Mouse (Mus musculus) forebrain, embryonic 13.5 days (tissue): ENCODE results near the gene Slc41a3. TPM values are rescaled to one million over a fixed set of nuclear protein-coding genes. Genes with fewer than 3 reads are reported as not detected.

Experiments
- ATAC-seq: fragments of 200-750 bp; cut with Nextera tagmentation; 2 replicates; pipeline ENCODE4 v1.8.0; 2017
- H3K27ac ChIP-seq: fragments of 300-500 bp; sonication (generic); 2 replicates; pipeline ENCODE4 v1.5.1; 2015; ENCODE audit warnings: inconsistent platforms, mild to moderate bottlenecking, moderate library complexity
- H3K27me3 ChIP-seq: fragments of 300-500 bp; sonication (generic); 2 replicates; pipeline ENCODE4 v1.6.1; 2015; ENCODE audit warnings: mild to moderate bottlenecking, inconsistent platforms
- H3K36me3 ChIP-seq: fragments of 300-500 bp; sonication (generic); 2 replicates; pipeline ENCODE4 v1.6.1; 2015; ENCODE audit warnings: mild to moderate bottlenecking, inconsistent platforms; ENCODE audit not compliant: poor library complexity, severe bottlenecking
- H3K4me1 ChIP-seq: fragments of 300-500 bp; sonication (generic); 2 replicates; pipeline ENCODE4 v1.6.1; 2015; ENCODE audit warnings: inconsistent platforms
- H3K4me2 ChIP-seq: fragments of 300-500 bp; sonication (generic); 2 replicates; pipeline ENCODE4 v1.6.1; 2015; ENCODE audit warnings: inconsistent platforms, mild to moderate bottlenecking, moderate library complexity
- H3K4me3 ChIP-seq: fragments of 300-500 bp; sonication (generic); 2 replicates; pipeline ENCODE4 v1.5.1; 2015; ENCODE audit warnings: mild to moderate bottlenecking, inconsistent platforms
- H3K9ac ChIP-seq: fragments of 300-500 bp; sonication (generic); 2 replicates; pipeline ENCODE4 v1.6.1; 2015; ENCODE audit warnings: mild to moderate bottlenecking, inconsistent platforms
- H3K9me3 ChIP-seq: fragments of 300-500 bp; sonication (generic); replicated peaks from 2 replicates; pipeline ENCODE4 v1.6.1; 2016; ENCODE audit warnings: inconsistent platforms
- WGBS: fragments of 180-500 bp; shearing (Covaris S2); methylation state at CpG from one replicate; pipeline ENCODE4 v1.1.7; 2015; 5-methylcytosine and 5-hydroxymethylcytosine counted together
- polyA plus RNA-seq: library from polyadenylated mRNA; unstranded; fragments of >200 nt; fragmentation: Nextera tagmentation; extraction: Ambion mirVana; gene quantifications from 2 replicates; pipeline ENCODE4 v1.2.1, GENCODE M21; 2015

Gene Slc41a3
- polyA plus RNA-seq, 1 experiment from 2014 or later, result 1.7 TPM

DNA sequence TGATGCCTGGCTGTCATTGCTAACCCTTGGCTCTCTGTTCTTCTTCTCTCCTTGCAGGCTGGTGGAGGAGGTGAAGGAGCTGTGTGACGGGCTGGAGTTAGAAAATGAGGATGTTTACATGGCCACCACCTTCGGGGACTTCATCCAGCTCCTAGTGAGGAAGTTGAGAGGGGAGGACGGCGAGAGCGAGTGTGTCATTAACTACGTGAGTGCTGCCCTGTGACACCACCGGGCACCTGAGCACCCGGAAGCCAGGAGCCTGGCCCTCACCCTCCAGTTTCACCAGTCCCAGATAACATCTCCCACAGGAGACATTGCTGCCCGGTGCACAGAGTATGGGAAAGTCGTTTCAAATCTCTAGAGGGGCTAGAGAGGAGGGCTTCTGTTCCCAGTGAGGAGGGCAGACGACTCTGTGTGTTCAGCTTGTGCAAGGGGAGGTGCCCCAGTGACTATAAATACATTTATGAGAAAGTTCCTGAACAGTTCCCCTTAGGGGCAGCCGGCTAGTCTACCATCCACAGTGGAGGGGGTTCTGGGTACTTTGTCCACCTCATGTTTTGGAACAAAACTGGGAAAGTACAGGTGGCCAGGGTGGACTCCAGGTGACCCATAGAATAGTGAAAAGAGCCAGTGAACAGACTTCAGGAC, 34.7 kb upstream of the Slc41a3 start:
- H3K9me3 ChIP-seq, result no peaks in the 10 kb centered on the region
- no peak overlapping the region for H3K27ac ChIP-seq
- ATAC-seq, result no peak
- H3K4me2 ChIP-seq, result no peak overlapping the region
- no peaks in the 10 kb centered on the region for H3K4me1 ChIP-seq
- H3K9ac ChIP-seq, result no peak overlapping the region
- no peak overlapping the region for H3K4me3 ChIP-seq
- no peaks in the 10 kb centered on the region for H3K27me3 ChIP-seq
- WGBS, result 83% methylated on average over 12 of the region's 12 CpGs
- H3K36me3 ChIP-seq, result no peaks in the 10 kb centered on the region

DNA sequence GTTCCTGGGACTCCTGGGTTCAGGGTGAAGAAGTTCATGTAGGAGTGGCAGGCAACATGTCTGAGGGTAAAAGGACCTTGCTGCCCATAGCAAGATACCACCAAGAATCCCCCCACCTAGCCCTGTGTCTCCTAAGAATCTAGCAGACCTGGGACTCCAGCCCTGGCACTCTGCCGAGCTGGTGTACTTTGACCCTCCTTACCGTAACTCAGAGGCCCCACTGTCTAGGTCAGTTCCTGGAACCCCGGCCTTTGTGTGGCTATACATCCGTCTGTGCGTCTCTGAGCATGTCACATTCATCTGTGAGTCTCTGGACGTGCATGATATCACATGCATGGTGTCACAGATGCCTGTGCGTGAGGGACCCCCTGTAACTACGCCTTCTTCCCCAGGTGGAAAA, 34.1 kb upstream of the Slc41a3 start:
- H3K4me1 ChIP-seq, result no peaks in the 10 kb centered on the region
- H3K4me3 ChIP-seq, result no peak overlapping the region
- H3K36me3 ChIP-seq, result no peaks in the 10 kb centered on the region
- no peaks in the 10 kb centered on the region for H3K27me3 ChIP-seq
- 87% methylated on average over 8 of the region's 8 CpGs for WGBS
- H3K27ac ChIP-seq, result no peak overlapping the region
- H3K9ac ChIP-seq, result no peak overlapping the region
- H3K9me3 ChIP-seq, result no peaks in the 10 kb centered on the region
- no peak overlapping the region for H3K4me2 ChIP-seq
- no peak for ATAC-seq

DNA sequence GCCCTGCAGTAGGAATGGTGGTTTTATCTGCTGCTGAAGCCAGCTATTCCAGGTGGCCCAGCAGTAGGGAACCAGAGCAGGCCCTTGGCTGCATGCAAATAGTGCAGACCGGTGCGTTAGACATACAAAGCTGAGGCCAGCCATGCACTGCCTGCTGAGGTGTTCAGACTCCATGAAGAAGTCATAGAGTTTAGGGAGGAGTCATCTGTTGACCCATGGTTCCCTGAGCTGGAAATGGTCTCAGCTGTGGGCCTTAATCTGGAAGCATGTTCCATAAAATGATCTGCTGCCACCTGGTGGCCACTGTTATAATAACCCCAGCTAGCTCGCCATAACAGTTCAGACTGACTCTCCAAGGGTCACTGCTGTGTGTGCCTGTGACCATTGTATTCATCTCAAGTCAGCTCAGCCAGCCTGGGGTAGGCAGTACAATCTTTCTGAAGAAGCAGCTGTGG, 29.2 kb upstream of the Slc41a3 start:
- 36% methylated on average over 3 of the region's 3 CpGs for WGBS
- no peak overlapping the region for H3K27ac ChIP-seq

DNA sequence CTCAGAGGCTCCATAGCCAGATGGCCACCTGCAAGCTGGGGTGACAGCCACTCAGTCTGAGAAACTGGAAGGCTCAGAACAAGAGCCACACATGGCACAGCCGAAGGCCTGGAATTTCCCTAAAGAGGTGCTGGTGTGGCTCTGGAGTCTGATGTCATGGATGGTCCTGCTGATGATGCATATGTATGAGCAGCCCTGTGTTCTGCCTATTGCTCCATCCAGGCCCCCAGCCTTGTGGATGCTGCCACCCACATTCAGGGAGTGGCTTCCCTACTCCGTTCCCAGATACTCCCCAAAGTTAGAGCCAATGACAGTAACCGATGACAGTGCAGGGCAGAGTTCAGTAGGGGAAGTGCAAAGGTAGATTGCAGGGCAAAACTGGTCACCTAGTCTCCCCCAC, 26.4 kb upstream of the Slc41a3 start:
- Histone ChIP-seq H3K9ac (no peak overlapping the region), H3K36me3 (no peaks in the 10 kb centered on the region), H3K27ac (no peak overlapping the region), H3K27me3 (no peaks in the 10 kb centered on the region), H3K4me2 (no peak overlapping the region), H3K9me3 (no peaks in the 10 kb centered on the region), H3K4me1 (peaks cover 12% of the 10 kb centered on the region; the same call in 1 of the 2 replicates), H3K4me3 (no peak overlapping the region)
- WGBS, result 42% methylated on average over 3 of the region's 3 CpGs
- ATAC-seq, result peak; percentile 59

More for the DNA sequence above, 29.2 kb upstream of the Slc41a3 start:
- Histone ChIP-seq H3K27me3 (no peaks in the 10 kb centered on the region), H3K4me2 (no peak overlapping the region), H3K9me3 (no peaks in the 10 kb centered on the region), H3K36me3 (no peaks in the 10 kb centered on the region), H3K4me1 (peaks cover 12% of the 10 kb centered on the region; the same call in 1 of the 2 replicates), H3K9ac (no peak overlapping the region), H3K4me3 (no peak overlapping the region)
- peak; percentile 64 for ATAC-seq

DNA sequence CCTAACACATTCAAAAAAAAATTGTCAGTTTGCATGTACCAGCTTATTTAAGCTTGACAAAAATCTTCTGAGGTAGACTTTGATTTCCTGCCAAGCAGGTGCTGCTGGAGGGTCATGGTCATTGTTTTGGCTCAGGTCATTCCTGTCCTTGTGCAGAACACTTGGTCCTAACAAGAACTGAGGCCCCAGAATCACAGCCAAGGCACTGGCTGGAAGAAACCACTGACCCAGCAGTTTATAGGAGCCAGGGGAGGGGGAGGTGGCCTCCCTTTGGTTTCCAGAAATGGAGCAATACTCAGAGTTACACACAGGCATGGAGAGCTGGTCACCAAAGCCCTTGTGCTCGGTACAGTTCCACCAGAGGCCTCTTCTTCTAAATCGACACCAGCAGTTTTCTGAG, 22.2 kb upstream of the Slc41a3 start:
- Histone ChIP-seq H3K9me3 (no peaks in the 10 kb centered on the region), H3K36me3 (no peaks in the 10 kb centered on the region), H3K27ac (no peak overlapping the region), H3K4me2 (no peak overlapping the region), H3K4me3 (no peak overlapping the region), H3K27me3 (no peaks in the 10 kb centered on the region), H3K9ac (no peak overlapping the region), H3K4me1 (peaks cover 11% of the 10 kb centered on the region; the same call in 1 of the 2 replicates)
- WGBS, result 86% methylated on average over 2 of the region's 2 CpGs
- no peak for ATAC-seq

DNA sequence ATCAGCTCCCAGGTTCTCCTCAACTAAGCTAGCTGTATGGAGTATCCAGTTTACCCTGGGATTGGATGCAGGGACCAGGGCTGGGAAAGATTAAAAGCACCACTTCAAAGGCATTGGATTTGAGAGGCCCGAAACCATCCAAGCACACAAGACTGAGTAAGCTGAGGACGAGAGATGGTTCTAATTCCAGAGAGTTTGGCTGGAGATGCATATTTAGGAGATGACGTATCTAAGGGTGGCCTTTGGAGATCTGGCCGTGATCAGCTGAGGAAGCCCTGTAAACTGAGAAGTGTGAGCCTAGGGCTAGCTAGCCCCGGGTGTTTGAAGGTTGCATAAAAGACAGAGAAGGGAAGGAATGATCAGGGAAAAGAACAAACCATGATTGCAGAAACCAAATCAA, 16.4 kb upstream of the Slc41a3 start:
- Histone ChIP-seq H3K4me2 (no peak overlapping the region), H3K9me3 (no peaks in the 10 kb centered on the region), H3K27ac (no peak overlapping the region), H3K36me3 (no peaks in the 10 kb centered on the region), H3K27me3 (no peaks in the 10 kb centered on the region), H3K4me1 (no peaks in the 10 kb centered on the region), H3K9ac (no peak overlapping the region), H3K4me3 (no peak overlapping the region)
- ATAC-seq, result no peak
- 73% methylated on average over 5 of the region's 5 CpGs for WGBS

DNA sequence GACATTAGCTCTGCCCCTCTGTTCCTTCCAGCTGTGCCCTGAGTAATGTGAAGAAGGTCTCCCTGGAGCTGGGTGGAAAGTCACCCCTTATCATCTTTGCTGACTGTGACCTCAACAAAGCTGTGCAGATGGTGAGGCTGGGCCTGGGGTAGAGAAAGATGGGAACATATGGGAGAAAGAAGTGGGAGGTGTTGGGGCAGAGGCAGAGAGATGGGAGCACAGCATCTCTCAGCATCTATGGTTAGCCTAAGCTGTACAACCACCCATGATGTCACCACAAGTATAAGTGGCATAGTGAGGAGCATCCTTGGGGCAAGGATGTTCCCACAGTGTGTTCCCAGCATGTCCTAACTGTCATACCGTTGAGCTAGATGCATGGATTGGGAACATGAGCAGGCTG, 13.8 kb upstream of the Slc41a3 start:
- H3K4me2 ChIP-seq, result no peak overlapping the region
- no peak overlapping the region for H3K4me3 ChIP-seq
- no peaks in the 10 kb centered on the region; the same call in 1 of the 2 replicates for H3K9me3 ChIP-seq
- no peaks in the 10 kb centered on the region for H3K36me3 ChIP-seq
- no peak overlapping the region for H3K27ac ChIP-seq
- H3K4me1 ChIP-seq, result no peaks in the 10 kb centered on the region
- no peak overlapping the region for H3K9ac ChIP-seq
- no peaks in the 10 kb centered on the region for H3K27me3 ChIP-seq
- ATAC-seq, result no peak
- 80% methylated on average over 1 of the region's 1 CpGs for WGBS

DNA sequence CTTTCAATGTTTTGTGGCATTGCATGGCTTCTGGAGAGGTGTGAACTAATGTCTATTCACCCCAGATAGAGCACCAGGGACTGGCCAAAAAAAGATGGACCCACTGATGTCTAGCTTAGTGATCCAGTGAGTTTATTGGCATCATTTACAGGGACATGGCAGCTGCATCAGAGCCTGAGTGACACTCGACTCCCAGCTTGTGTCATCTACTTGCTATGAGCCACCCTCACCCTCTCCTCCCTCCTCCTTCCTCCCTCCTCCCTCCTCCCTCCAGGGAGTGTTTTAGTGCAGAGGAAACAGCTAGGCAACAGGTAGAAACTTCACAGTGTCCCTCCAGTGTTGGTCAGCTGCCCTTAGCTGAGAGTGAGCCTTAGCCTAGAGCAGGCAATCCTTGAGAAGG, 9.6 kb upstream of the Slc41a3 start:
- Histone ChIP-seq H3K9ac (no peak overlapping the region), H3K27me3 (no peaks in the 10 kb centered on the region), H3K4me1 (no peaks in the 10 kb centered on the region), H3K27ac (no peak overlapping the region), H3K4me3 (no peak overlapping the region), H3K4me2 (no peak overlapping the region), H3K9me3 (no peaks in the 10 kb centered on the region; the same call in 1 of the 2 replicates), H3K36me3 (no peaks in the 10 kb centered on the region)
- 73% methylated on average over 1 of the region's 1 CpGs for WGBS
- ATAC-seq, result no peak

DNA sequence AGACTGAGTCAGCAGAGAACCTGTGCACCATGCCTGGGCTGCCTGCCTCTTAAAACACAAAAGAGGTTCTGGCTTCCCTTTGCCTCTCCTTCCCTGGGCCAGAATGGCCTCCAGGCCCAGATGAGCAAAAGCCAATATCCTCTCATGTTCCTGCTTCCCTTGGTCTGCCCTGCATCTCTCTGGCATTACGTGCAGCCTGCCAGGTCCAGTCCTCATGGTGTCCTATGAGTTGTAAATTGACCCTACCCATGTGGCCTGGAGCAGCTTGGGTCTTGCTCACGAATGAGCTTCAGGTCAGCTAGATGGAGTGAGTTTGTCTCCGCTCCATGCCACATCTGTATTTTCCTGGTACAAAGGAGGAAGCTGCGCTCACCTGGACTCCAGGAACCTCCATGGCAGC, 7.5 kb upstream of the Slc41a3 start:
- no peaks in the 10 kb centered on the region; the same call in 1 of the 2 replicates for H3K9me3 ChIP-seq
- ATAC-seq, result no peak

DNA sequence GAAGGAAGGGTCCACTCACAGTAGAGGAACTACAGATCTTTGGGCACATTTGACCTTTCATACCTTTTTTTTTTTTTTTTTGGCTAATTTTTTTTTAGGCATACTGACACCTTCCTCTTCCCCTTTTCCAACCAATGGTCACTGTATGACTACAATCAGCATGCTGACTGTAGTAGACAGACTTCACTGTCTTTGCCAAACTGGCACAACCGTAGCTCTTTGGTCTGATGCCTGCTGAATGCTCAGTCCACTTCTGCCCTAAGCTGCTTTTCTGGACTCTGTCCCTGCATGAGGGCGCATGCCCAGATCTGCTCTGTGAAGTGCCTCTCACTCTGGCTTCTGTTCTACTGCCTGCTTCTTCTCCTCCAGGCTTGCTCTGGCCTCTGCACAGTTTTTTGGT, 6.9 kb upstream of the Slc41a3 start:
- no peak overlapping the region for H3K9ac ChIP-seq
- no peaks in the 10 kb centered on the region for H3K27me3 ChIP-seq
- no peak for ATAC-seq
- no peaks in the 10 kb centered on the region; the same call in 1 of the 2 replicates for H3K9me3 ChIP-seq
- WGBS, result 86% methylated on average over 2 of the region's 2 CpGs
- no peak overlapping the region for H3K27ac ChIP-seq
- H3K4me1 ChIP-seq, result no peaks in the 10 kb centered on the region
- H3K4me3 ChIP-seq, result no peak overlapping the region
- no peak overlapping the region for H3K4me2 ChIP-seq
- no peaks in the 10 kb centered on the region for H3K36me3 ChIP-seq

More for the DNA sequence above, 7.5 kb upstream of the Slc41a3 start:
- Histone ChIP-seq H3K4me3 (no peak overlapping the region), H3K27me3 (no peaks in the 10 kb centered on the region), H3K4me2 (no peak overlapping the region), H3K9ac (no peak overlapping the region), H3K4me1 (no peaks in the 10 kb centered on the region), H3K27ac (no peak overlapping the region), H3K36me3 (no peaks in the 10 kb centered on the region)
- 93% methylated on average over 4 of the region's 4 CpGs for WGBS

DNA sequence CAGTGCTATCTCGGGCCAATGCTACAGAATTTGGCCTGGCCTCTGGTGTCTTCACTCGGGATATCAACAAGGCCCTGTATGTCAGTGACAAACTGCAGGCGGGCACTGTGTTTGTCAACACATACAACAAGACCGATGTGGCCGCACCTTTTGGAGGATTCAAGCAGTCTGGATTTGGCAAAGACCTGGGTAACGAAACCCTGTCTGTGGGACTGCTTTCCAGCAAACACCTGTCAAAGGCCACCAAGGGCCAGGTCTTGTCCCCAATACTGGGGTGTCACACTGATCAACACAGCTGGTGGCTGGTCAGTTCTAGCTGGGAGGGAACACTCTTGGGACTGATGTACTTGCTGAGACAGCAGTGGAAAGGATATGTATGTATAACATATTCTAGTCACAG, 6.3 kb upstream of the Slc41a3 start:
- H3K27me3 ChIP-seq, result 0 out of 2 replicates have a peak, but pooled peaks cover 2% of the 10 kb centered on the region
- ATAC-seq, result no peak
- H3K9me3 ChIP-seq, result no peaks in the 10 kb centered on the region; the same call in 1 of the 2 replicates
- H3K36me3 ChIP-seq, result no peaks in the 10 kb centered on the region
- H3K27ac ChIP-seq, result no peak overlapping the region
- H3K4me3 ChIP-seq, result no peak overlapping the region
- no peak overlapping the region for H3K9ac ChIP-seq
- H3K4me2 ChIP-seq, result no peak overlapping the region
- H3K4me1 ChIP-seq, result no peaks in the 10 kb centered on the region
- 89% methylated on average over 6 of the region's 6 CpGs for WGBS

DNA sequence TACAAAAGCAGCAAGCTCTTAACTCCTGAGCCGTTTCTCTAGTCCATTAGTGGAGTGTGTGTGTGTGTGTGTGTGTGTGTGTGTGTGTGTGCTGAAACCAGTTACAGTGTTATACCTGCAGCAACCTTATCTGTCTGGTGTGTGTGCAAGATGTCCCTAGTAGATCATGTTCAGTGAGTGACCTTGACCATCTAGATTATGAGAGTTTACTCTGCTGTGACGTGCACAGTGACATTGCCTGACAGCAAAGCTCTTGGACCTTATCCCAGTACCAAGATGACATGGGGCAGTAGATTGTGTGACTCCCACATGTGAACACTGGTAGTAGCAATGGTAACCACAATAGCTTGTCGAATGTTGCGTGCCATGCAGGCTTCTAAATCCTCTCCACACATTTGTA, 4.2 kb upstream of the Slc41a3 start:
- no peaks in the 10 kb centered on the region; the same call in 1 of the 2 replicates for H3K9me3 ChIP-seq
- no peak overlapping the region for H3K9ac ChIP-seq
- 0 out of 2 replicates have a peak, but pooled peaks cover 5% of the 10 kb centered on the region for H3K27me3 ChIP-seq
- no peak overlapping the region for H3K27ac ChIP-seq
- 86% methylated on average over 4 of the region's 4 CpGs for WGBS
- no peak overlapping the region for H3K4me2 ChIP-seq
- no peaks in the 10 kb centered on the region for H3K36me3 ChIP-seq
- H3K4me1 ChIP-seq, result peaks cover 5% of the 10 kb centered on the region; the same call in 1 of the 2 replicates
- no peak for ATAC-seq
- H3K4me3 ChIP-seq, result no peak overlapping the region

DNA sequence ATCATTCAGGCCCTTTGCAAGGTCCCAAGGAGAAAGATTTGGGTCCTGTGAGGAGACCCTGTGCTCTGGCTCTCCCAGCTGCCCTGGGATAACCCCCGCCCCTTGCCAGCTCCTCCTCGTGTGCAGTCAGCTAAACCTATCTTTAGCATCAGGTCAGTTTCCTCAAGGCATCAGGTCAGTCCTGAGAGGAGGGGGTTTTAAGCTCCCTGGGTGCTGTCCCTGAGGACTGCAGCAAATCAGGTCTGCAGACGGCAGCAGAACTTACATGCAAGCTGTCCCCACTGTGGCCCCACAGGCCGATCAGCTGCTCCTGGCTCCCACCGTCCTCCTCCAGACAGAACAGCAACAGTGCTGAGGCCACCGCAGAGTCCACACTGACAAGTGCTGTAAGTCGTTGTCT, 2.8 kb upstream of the Slc41a3 start:
- Histone ChIP-seq H3K9me3 (no peaks in the 10 kb centered on the region), H3K9ac (no peak overlapping the region), H3K27ac (no peak overlapping the region), H3K4me3 (no peak overlapping the region), H3K4me1 (peaks cover 5% of the 10 kb centered on the region; the same call in 1 of the 2 replicates), H3K4me2 (no peak overlapping the region), H3K36me3 (no peaks in the 10 kb centered on the region), H3K27me3 (peaks cover 11% of the 10 kb centered on the region)
- no peak for ATAC-seq
- 62% methylated on average over 7 of the region's 7 CpGs for WGBS
